Mouse (Mus musculus) granulocyte monocyte progenitor cell, adult 5-6 weeks (primary cell): Measurements from ENCODE around the gene Prkacb. TPM values are rescaled to one million over a fixed set of nuclear protein-coding genes. Genes with fewer than 3 reads are reported as not detected.

Experiments used
- ATAC-seq: replicated peaks from 2 replicates; pipeline ENCODE4 v1.8.0; 2016; ENCODE audit warnings: mild to moderate bottlenecking, moderate TSS enrichment, inconsistent platforms; ENCODE audit not compliant: poor library complexity, severe bottlenecking
- total RNA-seq, 2 experiments: library from RNA; stranded (forward) in 1 of 2; stranded (reverse) in 1 of 2; fragments of 200-712, 200-1000 nt in 1 of 2; fragments of >200 nt in 1 of 2; fragmentation: Nextera tagmentation in 1 of 2; gene quantifications; 2 replicates each; pipeline ENCODE4 v1.2.3; 2014 to 2017

The Prkacb gene
- total RNA-seq, 2 experiments from 2014 or later, result 64.8 to 78.1 TPM

- no peak for ATAC-seq
Measured at GRCm38 (mm10) chr3:146679646-146680045, 133.1 kb downstream of the Prkacb start.

Other genes starting within 250 kb of the Prkacb start
- gene Uox, start 242.6 kb downstream of the Prkacb start, total RNA-seq (2014; fragmentation: Nextera tagmentation), result not detected in 2 replicates
- not detected in 2 replicates for gene Uox, start 242.6 kb downstream of the Prkacb start, total RNA-seq (2017)
- gene Dnase2b, start 197.4 kb downstream of the Prkacb start, total RNA-seq (2014; fragmentation: Nextera tagmentation), result not detected in 2 replicates
- gene Dnase2b, start 197.4 kb downstream of the Prkacb start, total RNA-seq (2017), result not detected in 2 replicates
- not detected in 2 replicates for gene 4930503B20Rik, start 161.7 kb downstream of the Prkacb start, total RNA-seq (2014; fragmentation: Nextera tagmentation)
- 0.05 TPM in 1 of 2 replicates, not detected in the other for gene 4930503B20Rik, start 161.7 kb downstream of the Prkacb start, total RNA-seq (2017)
- 1.9 TPM in 1 of 2 replicates, not detected in the other for gene Samd13, start 127.4 kb downstream of the Prkacb start, total RNA-seq (2014; fragmentation: Nextera tagmentation)
- 0.36 and 2.2 TPM in 2 replicates for gene Samd13, start 127.4 kb downstream of the Prkacb start, total RNA-seq (2017)
- gene Ttll7, start 39.4 kb upstream of the Prkacb start, total RNA-seq (2014; fragmentation: Nextera tagmentation), result not detected in 2 replicates
- 0.21 TPM in 1 of 2 replicates, not detected in the other for gene Ttll7, start 39.4 kb upstream of the Prkacb start, total RNA-seq (2017)